Mouse (Mus musculus) heart, adult 8-10 months (tissue): ENCODE measurements at regions not wholly inside any gene's neighbourhood (a gene's known extent, or its start where the extent isn't known, plus 50 kb on each side); places are given as distances from the start of the nearest gene placed in this dataset.

ENCODE experiments used
- DNase-seq: peaks from one replicate; pipeline ENCODE4 v3.0.0; 2022; ENCODE audit warnings: low spot score

DNA sequence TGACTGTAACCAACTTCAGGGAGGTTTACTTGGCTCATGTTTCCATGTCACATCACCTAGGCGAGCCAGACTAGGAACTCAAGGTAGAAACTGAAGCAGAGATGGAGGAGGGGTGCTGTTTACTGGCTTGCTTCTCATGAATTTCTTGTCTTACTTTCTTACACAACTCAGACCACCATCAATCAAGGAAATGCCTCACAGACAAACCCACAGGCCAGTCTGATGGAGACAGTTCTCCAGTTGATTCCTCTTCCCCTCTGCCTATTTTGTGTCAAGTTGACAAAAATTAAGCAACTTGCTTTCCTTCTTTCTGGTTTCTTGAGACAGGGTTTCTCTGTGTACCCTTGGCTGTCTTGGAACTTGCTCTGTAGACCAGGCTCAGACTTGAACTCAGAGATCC, 83.8 kb upstream of the Phip start:
- DNase-seq, result no peak

DNA sequence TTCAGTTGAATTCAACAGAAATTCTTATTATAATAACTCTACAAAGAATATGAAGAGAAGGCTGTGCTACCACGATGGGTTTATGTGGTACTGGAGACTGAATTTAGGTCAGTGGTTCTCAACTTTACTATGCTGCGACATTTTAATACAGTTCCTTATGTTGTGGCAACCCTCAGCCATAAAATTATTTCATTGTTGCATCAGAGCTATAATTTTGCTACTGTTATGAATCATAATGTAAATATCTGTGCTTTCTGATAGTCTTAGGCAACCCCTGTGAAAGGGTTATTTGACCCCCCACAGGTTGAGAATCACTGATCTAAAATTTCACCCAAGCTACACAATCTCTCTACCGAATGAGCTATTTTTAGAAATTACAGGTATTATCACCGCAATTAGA, 80.9 kb upstream of the Phip start:
- no peak for DNase-seq

DNA sequence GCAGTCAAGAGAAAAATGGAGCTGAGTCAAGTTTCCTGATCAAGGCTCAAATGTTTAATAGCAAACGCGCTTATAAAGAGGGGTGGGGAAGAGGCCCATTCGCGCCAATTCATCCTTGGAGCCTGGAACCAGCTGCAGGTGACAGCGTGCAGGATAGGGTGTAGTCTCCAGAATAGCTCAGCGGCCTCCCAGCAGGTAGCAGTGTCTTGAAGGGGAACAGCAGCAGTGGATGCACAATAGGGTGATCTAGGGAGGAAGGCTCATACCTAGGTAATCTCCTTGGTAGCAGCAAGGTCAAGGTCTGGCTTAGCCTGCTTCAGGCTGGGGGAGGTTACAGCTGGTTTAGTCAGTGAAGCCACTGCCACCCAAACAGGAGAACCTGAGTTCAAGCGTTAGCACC, 76.3 kb upstream of the Phip start:
- no peak for DNase-seq

DNA sequence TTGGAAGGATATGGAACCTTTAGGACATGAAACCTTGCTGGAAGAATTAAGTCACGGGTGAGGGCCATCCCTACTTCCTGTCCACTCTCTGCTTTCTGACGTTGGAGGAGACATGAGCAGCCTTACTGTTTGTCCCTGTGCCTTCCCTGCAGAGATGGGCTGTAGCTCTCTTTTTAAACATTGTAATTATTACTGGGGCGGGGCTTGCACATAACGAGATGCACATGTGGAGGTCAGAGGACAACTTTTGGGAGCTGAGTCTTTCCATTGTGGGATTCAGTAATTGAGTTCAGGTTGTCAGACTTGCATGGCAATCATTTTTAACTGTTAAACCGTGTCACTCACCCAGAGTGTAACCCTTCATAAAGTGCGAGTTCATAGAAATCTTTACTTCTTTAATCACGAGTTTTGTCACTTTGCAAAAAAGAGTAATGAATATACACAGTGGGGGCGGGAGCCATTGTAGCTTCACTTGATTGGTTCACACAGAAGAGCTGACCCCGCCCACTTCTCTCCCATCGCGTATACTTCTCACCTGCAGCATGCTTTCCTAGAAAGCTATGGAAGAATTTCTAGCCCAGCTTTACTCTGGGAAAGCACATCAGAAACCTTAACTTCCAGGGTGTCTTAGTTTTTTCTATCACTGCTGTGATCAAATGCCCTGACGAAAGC, 72.4 kb upstream of the Phip start:
- no peak for DNase-seq

DNA sequence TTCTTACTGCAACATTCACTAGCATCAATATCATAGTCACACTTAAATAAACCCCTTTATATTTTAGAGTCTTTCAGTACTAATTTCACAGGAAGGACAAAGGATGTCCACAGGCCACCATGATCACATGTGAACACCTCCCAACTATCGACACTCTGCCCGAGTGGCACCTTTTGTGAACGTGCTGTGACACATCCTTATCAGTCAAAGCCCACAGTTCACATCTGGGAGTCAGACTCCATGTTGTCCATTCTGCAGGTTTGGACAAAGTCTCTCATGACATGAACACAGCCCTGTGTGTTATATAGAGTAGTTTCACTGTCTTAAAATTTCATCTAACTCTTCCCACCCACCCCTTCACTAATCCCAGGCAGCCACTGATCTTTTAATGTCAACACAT, 70.7 kb upstream of the Phip start:
- DNase-seq, result no peak

DNA sequence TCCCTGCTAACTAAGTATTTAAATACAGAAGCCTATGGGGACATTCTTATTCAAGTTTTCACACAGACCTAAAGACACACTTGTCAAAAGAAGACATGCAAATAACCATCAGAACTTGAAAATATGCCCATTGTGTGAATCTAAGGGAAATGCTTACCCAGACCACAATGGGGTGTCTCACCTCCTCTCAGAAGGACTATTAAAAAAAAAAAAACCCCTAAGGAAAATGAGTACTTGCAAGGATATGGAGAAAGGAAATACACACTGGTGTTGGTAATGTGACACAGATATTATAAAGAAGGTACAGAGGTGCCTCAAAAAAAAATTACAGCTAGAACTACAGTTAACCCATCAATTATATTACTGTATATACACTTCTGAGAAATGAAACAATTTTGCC, 68.5 kb upstream of the Phip start:
- DNase-seq, result no peak

DNA sequence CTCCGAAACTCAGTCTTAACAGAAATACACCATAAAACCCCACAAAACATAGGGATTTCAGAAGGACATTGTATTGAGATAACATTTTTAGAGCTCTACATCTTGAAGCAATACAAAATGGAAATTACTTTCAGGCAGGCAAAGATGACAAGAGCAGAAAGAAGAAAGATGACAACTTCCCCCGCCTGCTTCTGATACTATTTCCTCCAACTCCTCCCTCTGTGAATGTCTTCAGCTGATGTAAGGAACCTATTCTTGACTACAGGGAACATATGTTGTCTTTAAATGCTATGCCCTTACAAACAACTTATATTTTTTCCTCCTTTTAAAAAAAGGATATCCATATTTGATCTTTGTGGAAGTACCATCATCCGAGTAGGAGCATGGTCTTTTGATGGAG, 66.0 kb upstream of the Phip start:
- DNase-seq, result no peak

DNA sequence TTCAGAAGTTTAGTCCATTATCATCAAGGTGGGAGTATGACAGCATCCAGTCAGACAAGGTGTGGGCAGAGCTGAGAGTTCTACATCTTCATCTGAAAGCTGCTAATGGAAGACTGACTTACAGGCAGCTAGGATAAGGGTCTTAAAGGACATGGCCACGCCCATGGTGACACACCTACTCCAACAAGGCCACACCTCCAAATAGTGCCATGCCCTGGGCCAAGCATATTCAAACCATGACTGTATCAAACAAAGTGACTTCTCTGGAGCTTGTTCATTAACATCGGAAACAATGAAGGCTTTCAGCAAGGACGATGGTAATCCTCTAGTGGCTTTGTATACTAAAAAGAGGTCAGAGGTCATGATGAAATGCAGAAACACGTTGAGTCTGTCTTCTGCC, 65.4 kb upstream of the Phip start:
- DNase-seq, result no peak

DNA sequence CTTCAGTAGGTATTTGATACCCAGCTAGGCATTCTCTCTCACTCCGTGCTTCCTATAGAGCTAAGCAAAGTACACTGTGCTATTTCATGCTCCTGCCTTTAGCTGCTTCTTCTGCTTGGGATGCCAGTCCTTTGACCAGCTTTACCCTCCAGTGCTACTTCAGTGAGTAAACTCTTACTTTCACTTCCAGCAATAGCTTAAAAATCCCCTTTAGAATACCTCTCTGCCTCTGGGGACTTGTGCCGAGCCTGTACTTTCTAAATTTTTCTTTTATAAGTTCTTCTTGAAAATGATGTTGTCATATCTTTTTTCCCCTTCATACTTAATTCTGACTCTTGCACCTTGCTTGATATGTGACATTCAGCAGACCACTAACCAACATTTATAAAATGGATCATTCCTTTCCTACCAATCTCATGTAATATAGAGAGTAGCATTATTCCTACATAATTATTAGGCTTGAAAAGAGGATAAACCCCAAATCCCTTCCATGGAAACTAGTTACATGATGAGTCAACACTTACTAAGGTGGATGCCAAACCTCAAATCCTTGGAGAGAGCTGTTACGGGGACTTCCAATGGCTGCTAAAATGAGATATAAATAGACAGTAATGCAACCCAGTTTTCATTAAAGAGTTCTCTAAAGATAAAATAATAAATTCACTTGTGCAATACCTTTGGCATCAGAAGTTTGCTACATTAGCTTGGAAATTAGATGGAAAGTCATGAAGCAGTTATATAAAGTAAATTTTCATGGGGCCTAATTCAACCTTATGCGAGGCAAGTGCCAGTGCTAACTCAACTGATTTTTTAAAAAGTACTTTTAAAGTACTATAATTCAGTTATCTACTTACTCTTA, 62.2 kb upstream of the Phip start:
- peak; percentile 70 for DNase-seq
